ENCODE assay signal across 16 mouse cellular contexts in the genomic region with DNA sequence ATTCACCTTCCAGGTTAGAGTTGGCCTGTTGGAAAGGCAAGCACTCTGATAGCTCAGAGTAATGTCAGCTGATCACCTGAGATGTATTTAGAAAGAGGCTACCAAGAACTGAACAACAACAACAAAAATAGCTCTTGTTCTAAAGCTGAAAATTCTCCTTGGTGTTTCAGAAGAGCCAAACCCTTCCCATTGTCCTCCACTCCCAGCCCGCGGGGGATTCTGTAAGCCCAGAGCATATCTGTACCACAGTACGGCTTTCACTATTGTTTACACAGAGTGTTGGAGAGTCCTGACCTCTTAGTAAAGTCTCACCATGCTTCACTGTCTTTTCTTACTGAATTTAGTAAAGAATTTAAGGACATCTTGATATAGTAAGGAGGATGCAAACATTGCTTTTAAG.
"Had no signal": no experiment of that assay in that cellular context is flagged by ENCODE, and none has a peak within 500 bp of the region (broad histone marks: within the 10 kb centered on the region; RNA-seq: fewer than 3 reads in every experiment).

No protein-coding gene starts in this region.

- H3K9ac ChIP-seq: limb, embryonic 12.5 days; limb, embryonic 15.5 days; liver, embryonic 14.5 days; liver, postnatal 0 days; lung, embryonic 14.5 days had no signal

- H3K9me3 ChIP-seq: limb, embryonic 12.5 days; limb, embryonic 15.5 days had no signal

- H3K4me3 ChIP-seq: limb, embryonic 12.5 days; limb, embryonic 15.5 days had no signal

- H3K4me2 ChIP-seq: limb, embryonic 12.5 days; limb, embryonic 15.5 days; liver, embryonic 11.5 days; lung, embryonic 14.5 days had no signal

- H3K36me3 ChIP-seq: limb, embryonic 12.5 days; limb, embryonic 15.5 days had no signal

- ATAC-seq: lung, postnatal 0 days had no signal

- DNase-seq: kidney, adult 2 months; kidney, postnatal 25 days; liver, postnatal 0 days; lung, embryonic 14.5 days; midbrain, embryonic 14.5 days; thymus, adult 2 months; thymus, postnatal 14 days; thymus, postnatal 4 days had no signal

- H3K27ac ChIP-seq: kidney, postnatal 0 days; limb, embryonic 12.5 days; limb, embryonic 15.5 days; liver, embryonic 14.5 days; macrophage; stomach, postnatal 0 days had no signal

- H3K27me3 ChIP-seq: limb, embryonic 12.5 days; limb, embryonic 15.5 days had no signal

- H3K4me1 ChIP-seq: limb, embryonic 12.5 days; limb, embryonic 15.5 days had no signal
